Mouse (Mus musculus) hindbrain, postnatal 0 days (tissue): ENCODE results near the gene Ccl26. TPM values are rescaled to one million over a fixed set of nuclear protein-coding genes. Genes with fewer than 3 reads are reported as not detected.
"Not testable (repeated sequence)": the region's sequence is repeated elsewhere in the genome, so short reads cannot be mapped to it uniquely, and the experiment has no call there.

Source experiments
- ATAC-seq: fragments of 200-750 bp; cut with Nextera tagmentation; 2 replicates; pipeline ENCODE4 v1.8.0; 2017; ENCODE audit warnings: mild to moderate bottlenecking, moderate TSS enrichment, moderate library complexity
- DNase-seq: peaks from one replicate; pipeline ENCODE4 v3.0.0-alpha.2; 2015; ENCODE audit warnings: low spot score
- H3K27ac ChIP-seq: fragments of 300-500 bp; sonication (generic); 2 replicates; pipeline ENCODE4 v1.5.1; 2014; ENCODE audit warnings: mild to moderate bottlenecking
- H3K27me3 ChIP-seq: fragments of 300-500 bp; sonication (generic); 2 replicates; pipeline ENCODE4 v1.6.1; 2014; ENCODE audit warnings: low read length, mixed read lengths; ENCODE audit not compliant: insufficient read depth
- H3K36me3 ChIP-seq: fragments of 300-500 bp; sonication (generic); 2 replicates; pipeline ENCODE4 v1.6.1; 2014; ENCODE audit warnings: low read length, mixed read lengths; ENCODE audit not compliant: insufficient read depth
- H3K4me1 ChIP-seq: fragments of 300-500 bp; sonication (generic); 2 replicates; pipeline ENCODE4 v1.6.1; 2014; ENCODE audit warnings: antibody characterized with exemption, low read length, mixed read lengths; ENCODE audit not compliant: insufficient read depth
- H3K4me2 ChIP-seq: fragments of 300-500 bp; sonication (generic); 2 replicates; pipeline ENCODE4 v1.6.1; 2014; ENCODE audit warnings: low read depth, mild to moderate bottlenecking, low read length, moderate library complexity, mixed read lengths
- H3K4me3 ChIP-seq: fragments of 300-500 bp; sonication (generic); 2 replicates; pipeline ENCODE4 v1.5.1; 2014; ENCODE audit warnings: low read length
- H3K9ac ChIP-seq: fragments of 300-500 bp; sonication (generic); replicated peaks from 2 replicates; pipeline ENCODE4 v1.6.1; 2014; ENCODE audit warnings: mild to moderate bottlenecking, low read length, moderate library complexity, mixed read lengths
- H3K9me3 ChIP-seq: fragments of 300-500 bp; sonication (generic); 2 replicates; pipeline ENCODE4 v1.6.1; 2016; ENCODE audit warnings: low read length, mixed read lengths
- CTCF ChIP-seq: IDR thresholded peaks from 2 replicates; pipeline ENCODE4 v1.5.1; 2016; ENCODE audit warnings: antibody characterized with exemption, control low read depth, low read depth
- WGBS: fragments of 180-500 bp; shearing (Covaris S2); extraction: QIAGEN DNeasy Blood & Tissue Kit; methylation state at CpG from one replicate; pipeline ENCODE4 v1.1.7; 2014; 5-methylcytosine and 5-hydroxymethylcytosine counted together
- polyA plus RNA-seq: library from polyadenylated mRNA; unstranded; fragments of >200 nt; fragmentation: Nextera tagmentation; extraction: Ambion mirVana; gene quantifications from 2 replicates; pipeline ENCODE4 v1.2.1, GENCODE M21; 2015
- total RNA-seq: library from RNA; depleted of rRNA; stranded (reverse); fragments of >200 nt; gene quantifications from 2 replicates; pipeline ENCODE4 v1.2.3, GENCODE M21; 2014; rRNA removed

Gene Ccl26
- total RNA-seq (not detected in 2 replicates), polyA plus RNA-seq (not detected in 2 replicates)

GRCm38 (mm10) chr5:135563469-135563868 is at the start of gene Ccl26:
Gene Ccl26 (minus strand): TSS chr5:135563569.
- DNase-seq (no peak), ATAC-seq (no peak)
- TF ChIP-seq CTCF = no peak
- Histone ChIP-seq H3K9ac (no peak within 1 kb of the TSS), H3K9me3 (no peaks in the 10 kb centered on the region), H3K4me2 (no peak within 1 kb of the TSS), H3K4me3 (no peak within 1 kb of the TSS), H3K36me3 (no peaks in the 10 kb centered on the region), H3K27me3 (no peaks in the 10 kb centered on the region), H3K4me1 (no peaks in the 10 kb centered on the region), H3K27ac (no peak within 1 kb of the TSS)
- WGBS = 86% methylated on average over 3 of the region's 3 CpGs

GRCm38 (mm10) chr5:135609794-135610193 is 46.4 kb upstream of the Ccl26 start:
- Histone ChIP-seq H3K4me2 (no peak overlapping the region), H3K27ac (no peak overlapping the region), H3K4me1 (no peaks in the 10 kb centered on the region), H3K36me3 (no peaks in the 10 kb centered on the region), H3K27me3 (no peaks in the 10 kb centered on the region), H3K9ac (no peak overlapping the region), H3K4me3 (no peak overlapping the region), H3K9me3 (no peaks in the 10 kb centered on the region)
- DNase-seq (no peak), ATAC-seq (no peak)
- TF ChIP-seq CTCF = no peak
- 60% methylated on average over 4 of the region's 4 CpGs for WGBS

GRCm38 (mm10) chr5:135607581-135607980 is 44.2 kb upstream of the Ccl26 start:
- Histone ChIP-seq H3K27me3 (no peaks in the 10 kb centered on the region), H3K36me3 (no peaks in the 10 kb centered on the region), H3K4me1 (no peaks in the 10 kb centered on the region), H3K9me3 (no peaks in the 10 kb centered on the region), H3K27ac (no peak overlapping the region), H3K9ac (no peak overlapping the region), H3K4me2 (no peak overlapping the region), H3K4me3 (no peak overlapping the region)
- 67% methylated on average over 1 of the region's 1 CpGs for WGBS
- ATAC-seq (no peak), DNase-seq (no peak)
- no peak for TF ChIP-seq CTCF

- H3K4me3 ChIP-seq, H3K36me3 ChIP-seq, H3K9me3 ChIP-seq, H3K27me3 ChIP-seq, H3K4me1 ChIP-seq, DNase-seq, ATAC-seq, H3K4me2 ChIP-seq, H3K27ac ChIP-seq, H3K9ac ChIP-seq: not testable (repeated sequence)
- WGBS = no CpG with 5 or more reads among the region's 1 CpGs
Measured at GRCm38 (mm10) chr5:135606717-135607116, 43.3 kb upstream of the Ccl26 start.

- no CpG with 5 or more reads among the region's 1 CpGs for WGBS
- ATAC-seq, DNase-seq, H3K36me3 ChIP-seq, H3K9ac ChIP-seq, H3K4me1 ChIP-seq, H3K4me2 ChIP-seq, H3K9me3 ChIP-seq, H3K27ac ChIP-seq, H3K4me3 ChIP-seq, H3K27me3 ChIP-seq: not testable (repeated sequence)
Measured at GRCm38 (mm10) chr5:135604643-135605042, 41.3 kb upstream of the Ccl26 start.

- DNase-seq (no peak), ATAC-seq (no peak)
- no peaks in the 10 kb centered on the region for H3K36me3 ChIP-seq
- WGBS = 83% methylated on average over 11 of the region's 12 CpGs
- peaks cover 5% of the 10 kb centered on the region; the same call in 1 of the 2 replicates for H3K9me3 ChIP-seq
- no peak for TF ChIP-seq CTCF
- no peak overlapping the region for H3K27ac ChIP-seq
- no peak overlapping the region for H3K4me3 ChIP-seq
- H3K4me2 ChIP-seq = no peak overlapping the region
- H3K9ac ChIP-seq = no peak overlapping the region
- H3K27me3 ChIP-seq = no peaks in the 10 kb centered on the region
- H3K4me1 ChIP-seq = no peaks in the 10 kb centered on the region
Measured at GRCm38 (mm10) chr5:135589996-135590784, 26.8 kb upstream of the Ccl26 start.

GRCm38 (mm10) chr5:135587764-135588163 is 24.4 kb upstream of the Ccl26 start:
- no peak for DNase-seq

More at GRCm38 (mm10) chr5:135587764-135588163, 24.4 kb upstream of the Ccl26 start:
- Histone ChIP-seq H3K9me3 (peaks cover 5% of the 10 kb centered on the region; the same call in 1 of the 2 replicates), H3K27ac (no peak overlapping the region), H3K36me3 (no peaks in the 10 kb centered on the region), H3K4me3 (no peak overlapping the region), H3K4me1 (no peaks in the 10 kb centered on the region), H3K9ac (no peak overlapping the region), H3K4me2 (no peak overlapping the region), H3K27me3 (no peaks in the 10 kb centered on the region)
- 87% methylated on average over 4 of the region's 4 CpGs for WGBS
- ATAC-seq = no peak
- TF ChIP-seq CTCF = no peak
